Mouse (Mus musculus): ENCODE measurements around the gene Dhx30. TPM values are rescaled to one million over a fixed set of nuclear protein-coding genes. Genes with fewer than 3 reads are reported as not detected.
A peak's percentile ranks its signal among the peaks of the same experiment; 100 is the strongest.
"Not testable (repeated sequence)": the region's sequence is repeated elsewhere in the genome, so short reads cannot be mapped to it uniquely, and the experiment has no call there.

The Dhx30 gene
- polyA plus RNA-seq (2016; fragmentation: Nextera tagmentation; extraction: Ambion mirVana): 203 and 206 TPM in 2 replicates

- H3K4me3 ChIP-seq: peak within 1 kb of the TSS; percentile 87
- H3K9me3 ChIP-seq (replicated peaks): no peaks in the 10 kb centered on the region
- WGBS: 1% methylated on average over 17 of the region's 17 CpGs
- H3K27me3 ChIP-seq: no peaks in the 10 kb centered on the region
- H3K4me2 ChIP-seq (replicated peaks): peak within 1 kb of the TSS; percentile 78
- H3K4me1 ChIP-seq: peaks cover 20% of the 10 kb centered on the region
- peaks cover 15% of the 10 kb centered on the region for H3K36me3 ChIP-seq
- H3K9ac ChIP-seq: peak within 1 kb of the TSS; percentile 95
- peak within 1 kb of the TSS; percentile 98 for H3K27ac ChIP-seq
- ATAC-seq (ENCODE audit: low FRiP score): peak; percentile 33
These were observed at the start of gene Dhx30 for GRCm38 (mm10) chr9:110117779-110118139. Dhx30 (minus strand) TSS chr9:110117830.

GRCm38 (mm10) chr9:110163071-110163470 lies 45.4 kb upstream of the Dhx30 start:
- no peak overlapping the region for H3K4me3 ChIP-seq
- 96% methylated on average over 2 of the region's 2 CpGs for WGBS
- no peak overlapping the region for H3K9ac ChIP-seq
- no peaks in the 10 kb centered on the region for H3K27me3 ChIP-seq
- ATAC-seq (ENCODE audit: low FRiP score): no peak
- no peaks in the 10 kb centered on the region for H3K4me1 ChIP-seq
- H3K27ac ChIP-seq: no peak overlapping the region
- no peak overlapping the region for H3K4me2 ChIP-seq (replicated peaks)
- H3K9me3 ChIP-seq (replicated peaks): no peaks in the 10 kb centered on the region
- peaks cover 57% of the 10 kb centered on the region for H3K36me3 ChIP-seq

- H3K36me3 ChIP-seq: peaks cover 57% of the 10 kb centered on the region
These were observed 44.8 kb upstream of the Dhx30 start for GRCm38 (mm10) chr9:110162441-110162840.

GRCm38 (mm10) chr9:110160486-110160885 lies 42.9 kb upstream of the Dhx30 start:
- ATAC-seq (ENCODE audit: low FRiP score); H3K4me2 ChIP-seq (replicated peaks); H3K4me3 ChIP-seq; H3K27me3 ChIP-seq; H3K4me1 ChIP-seq; H3K9me3 ChIP-seq (replicated peaks); H3K27ac ChIP-seq; H3K9ac ChIP-seq: not testable (repeated sequence)
- 100% methylated on average over 2 of the region's 2 CpGs for WGBS
- H3K36me3 ChIP-seq: peaks cover 55% of the 10 kb centered on the region

More at GRCm38 (mm10) chr9:110162441-110162840, 44.8 kb upstream of the Dhx30 start:
- Histone ChIP-seq H3K4me3 (no peak overlapping the region), H3K9ac (no peak overlapping the region), H3K27me3 (no peaks in the 10 kb centered on the region), H3K4me1 (no peaks in the 10 kb centered on the region), H3K4me2 (replicated peaks) (no peak overlapping the region), H3K9me3 (replicated peaks) (no peaks in the 10 kb centered on the region), H3K27ac (no peak overlapping the region)
- WGBS: 90% methylated on average over 5 of the region's 5 CpGs
- ATAC-seq (ENCODE audit: low FRiP score): no peak

GRCm38 (mm10) chr9:110159036-110159435 lies 41.4 kb upstream of the Dhx30 start:
- no peak overlapping the region for H3K9ac ChIP-seq
- no peaks in the 10 kb centered on the region for H3K9me3 ChIP-seq (replicated peaks)
- no peak overlapping the region for H3K27ac ChIP-seq
- peaks cover 56% of the 10 kb centered on the region for H3K36me3 ChIP-seq
- no peaks in the 10 kb centered on the region for H3K27me3 ChIP-seq
- no peak overlapping the region for H3K4me3 ChIP-seq
- 100% methylated on average over 1 of the region's 1 CpGs for WGBS
- ATAC-seq (ENCODE audit: low FRiP score): no peak
- no peaks in the 10 kb centered on the region for H3K4me1 ChIP-seq
- no peak overlapping the region for H3K4me2 ChIP-seq (replicated peaks)

- H3K9ac ChIP-seq: no peak overlapping the region
- WGBS: 77% methylated on average over 2 of the region's 2 CpGs
- no peaks in the 10 kb centered on the region for H3K9me3 ChIP-seq (replicated peaks)
- H3K4me2 ChIP-seq (replicated peaks): no peak overlapping the region
- H3K27me3 ChIP-seq: no peaks in the 10 kb centered on the region
- H3K4me3 ChIP-seq: no peak overlapping the region
- peaks cover 82% of the 10 kb centered on the region for H3K36me3 ChIP-seq
- no peak overlapping the region for H3K27ac ChIP-seq
- ATAC-seq (ENCODE audit: low FRiP score): no peak
- H3K4me1 ChIP-seq: no peaks in the 10 kb centered on the region
These were observed 31.0 kb upstream of the Dhx30 start for GRCm38 (mm10) chr9:110148598-110148997.

GRCm38 (mm10) chr9:110142097-110142496 lies 24.5 kb upstream of the Dhx30 start:
- Histone ChIP-seq H3K9ac (no peak overlapping the region), H3K4me1 (no peaks in the 10 kb centered on the region), H3K4me3 (no peak overlapping the region), H3K27ac (no peak overlapping the region), H3K9me3 (replicated peaks) (no peaks in the 10 kb centered on the region), H3K36me3 (peaks cover 71% of the 10 kb centered on the region), H3K27me3 (no peaks in the 10 kb centered on the region), H3K4me2 (replicated peaks) (no peak overlapping the region)
- WGBS: 92% methylated on average over 1 of the region's 1 CpGs
- no peak for ATAC-seq (ENCODE audit: low FRiP score)

GRCm38 (mm10) chr9:110139119-110139518 lies 21.5 kb upstream of the Dhx30 start:
- Histone ChIP-seq H3K9me3 (replicated peaks) (no peaks in the 10 kb centered on the region), H3K9ac (no peak overlapping the region), H3K4me2 (replicated peaks) (no peak overlapping the region), H3K4me1 (peaks cover 8% of the 10 kb centered on the region), H3K27ac (no peak overlapping the region), H3K27me3 (no peaks in the 10 kb centered on the region), H3K36me3 (peaks cover 66% of the 10 kb centered on the region), H3K4me3 (no peak overlapping the region)
- WGBS: 91% methylated on average over 4 of the region's 4 CpGs
- ATAC-seq (ENCODE audit: low FRiP score): no peak

GRCm38 (mm10) chr9:110134176-110134575 lies 16.5 kb upstream of the Dhx30 start:
- Histone ChIP-seq H3K9ac (no peak overlapping the region), H3K36me3 (peaks cover 30% of the 10 kb centered on the region), H3K9me3 (replicated peaks) (no peaks in the 10 kb centered on the region), H3K27me3 (no peaks in the 10 kb centered on the region), H3K4me2 (replicated peaks) (peak overlapping the region; percentile 60), H3K4me1 (peaks cover 26% of the 10 kb centered on the region), H3K4me3 (peak overlapping the region; percentile 96; the same call in 1 of the 2 replicates), H3K27ac (no peak overlapping the region)
- ATAC-seq (ENCODE audit: low FRiP score): no peak
- 78% methylated on average over 5 of the region's 5 CpGs for WGBS

- Histone ChIP-seq H3K36me3 (peaks cover 26% of the 10 kb centered on the region), H3K4me2 (replicated peaks) (peak overlapping the region; percentile 60), H3K9ac (peak overlapping the region; percentile 92), H3K4me3 (peak overlapping the region; percentile 96), H3K9me3 (replicated peaks) (no peaks in the 10 kb centered on the region), H3K27me3 (no peaks in the 10 kb centered on the region), H3K4me1 (peaks cover 26% of the 10 kb centered on the region), H3K27ac (no peak overlapping the region)
- ATAC-seq (ENCODE audit: low FRiP score): no peak
- 64% methylated on average over 6 of the region's 6 CpGs for WGBS
These were observed 15.3 kb upstream of the Dhx30 start for GRCm38 (mm10) chr9:110132921-110133320.

- peak overlapping the region; percentile 96 for H3K4me3 ChIP-seq
- peak overlapping the region; percentile 93 for H3K27ac ChIP-seq
- peak; percentile 73 for ATAC-seq (ENCODE audit: low FRiP score)
- H3K9me3 ChIP-seq (replicated peaks): no peaks in the 10 kb centered on the region
- H3K36me3 ChIP-seq: peaks cover 25% of the 10 kb centered on the region
- H3K4me1 ChIP-seq: peaks cover 26% of the 10 kb centered on the region
- peak overlapping the region; percentile 60 for H3K4me2 ChIP-seq (replicated peaks)
- H3K9ac ChIP-seq: peak overlapping the region; percentile 92
- WGBS: under 1% methylated on average over 36 of the region's 38 CpGs
- no peaks in the 10 kb centered on the region for H3K27me3 ChIP-seq
These were observed 14.6 kb upstream of the Dhx30 start for GRCm38 (mm10) chr9:110132201-110132605.

- Histone ChIP-seq H3K4me2 (replicated peaks) (peak overlapping the region; percentile 60), H3K27ac (peak overlapping the region; percentile 93), H3K9ac (peak overlapping the region; percentile 92), H3K4me1 (peaks cover 26% of the 10 kb centered on the region), H3K4me3 (peak overlapping the region; percentile 96), H3K36me3 (peaks cover 20% of the 10 kb centered on the region), H3K27me3 (no peaks in the 10 kb centered on the region), H3K9me3 (replicated peaks) (no peaks in the 10 kb centered on the region)
- peak; percentile 95 for ATAC-seq (ENCODE audit: low FRiP score)
- under 1% methylated on average over 64 of the region's 64 CpGs for WGBS
These were observed 14.0 kb upstream of the Dhx30 start for GRCm38 (mm10) chr9:110131525-110132197.
